Mouse (Mus musculus) forebrain, embryonic 11.5 days (tissue): ENCODE data around the gene Mdh1. TPM values are rescaled to one million over a fixed set of nuclear protein-coding genes. Genes with fewer than 3 reads are reported as not detected.

Experiments used
- ATAC-seq: fragments of 200-750 bp; cut with Nextera tagmentation; replicated peaks from 2 replicates; pipeline ENCODE4 v1.8.0; 2017; ENCODE audit warnings: moderate TSS enrichment; ENCODE audit not compliant: low FRiP score
- DNase-seq: peaks from one replicate; pipeline ENCODE4 v3.0.0-alpha.2; 2017; ENCODE audit warnings: low spot score
- H3K27ac ChIP-seq: fragments of 300-500 bp; sonication (generic); 2 replicates; pipeline ENCODE4 v1.5.1; 2014; ENCODE audit warnings: low read depth, low read length
- H3K27me3 ChIP-seq: fragments of 300-500 bp; sonication (generic); 2 replicates; pipeline ENCODE4 v1.6.1; 2014; ENCODE audit warnings: mild to moderate bottlenecking, low read length, mixed read lengths; ENCODE audit not compliant: control insufficient read depth, insufficient read depth
- H3K36me3 ChIP-seq: fragments of 300-500 bp; sonication (generic); 2 replicates; pipeline ENCODE4 v1.6.1; 2014; ENCODE audit warnings: mild to moderate bottlenecking, low read length, moderate library complexity, mixed read lengths; ENCODE audit not compliant: control insufficient read depth, insufficient read depth
- H3K4me1 ChIP-seq: fragments of 300-500 bp; sonication (generic); replicated peaks from 2 replicates; pipeline ENCODE4 v1.6.1; 2014; ENCODE audit warnings: low read length, mixed read lengths; ENCODE audit not compliant: control insufficient read depth, insufficient read depth
- H3K4me2 ChIP-seq: fragments of 300-500 bp; sonication (generic); 2 replicates; pipeline ENCODE4 v1.6.1; 2014; ENCODE audit warnings: low read depth, mild to moderate bottlenecking, low read length, moderate library complexity, mixed read lengths; ENCODE audit not compliant: severe bottlenecking
- H3K4me3 ChIP-seq: fragments of 300-500 bp; sonication (generic); 2 replicates; pipeline ENCODE4 v1.5.1; 2014; ENCODE audit warnings: low read depth, low read length
- H3K9ac ChIP-seq: fragments of 300-500 bp; sonication (generic); 2 replicates; pipeline ENCODE4 v1.6.1; 2014; ENCODE audit warnings: low read length
- H3K9me3 ChIP-seq: fragments of 300-500 bp; sonication (generic); 2 replicates; pipeline ENCODE4 v1.6.1; 2016; ENCODE audit warnings: low read length, mixed read lengths; ENCODE audit not compliant: control insufficient read depth
- WGBS: fragments of 180-500 bp; shearing (Covaris S2); extraction: QIAGEN DNeasy Blood & Tissue Kit; methylation state at CpG from one replicate; pipeline ENCODE4 v1.1.7; 2014; 5-methylcytosine and 5-hydroxymethylcytosine counted together
- polyA plus RNA-seq: library from polyadenylated mRNA; unstranded; fragments of >200 nt; fragmentation: Nextera tagmentation; extraction: Ambion mirVana; gene quantifications from 2 replicates; pipeline ENCODE4 v1.2.1, GENCODE M21; 2014

Mdh1 gene
- polyA plus RNA-seq, 1 experiment from 2014 or later: 397 TPM

DNA sequence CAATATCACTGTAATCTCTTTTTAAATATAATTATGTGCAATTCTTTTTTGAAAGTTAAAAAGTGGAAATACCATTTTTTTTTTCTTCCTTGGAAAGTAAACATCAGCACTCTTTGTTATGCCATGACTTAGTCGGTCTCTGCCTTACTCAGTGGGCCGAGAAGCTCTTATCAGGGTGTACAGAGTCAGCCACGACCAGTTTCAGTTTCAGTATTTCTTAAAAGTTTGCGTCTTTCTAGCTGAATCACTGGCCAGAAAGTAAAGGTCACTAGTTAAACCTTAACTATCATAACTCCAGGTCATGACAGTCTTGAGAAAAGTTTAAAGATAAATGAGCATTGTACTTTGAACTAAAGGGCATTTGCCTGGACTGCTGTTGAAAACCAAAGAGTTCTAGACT, 22.4 kb downstream of the Mdh1 start:
- DNase-seq (no peak), ATAC-seq (no peak)
- Histone ChIP-seq H3K27me3 (no peaks in the 10 kb centered on the region), H3K4me2 (no peak overlapping the region), H3K27ac (no peak overlapping the region), H3K36me3 (no peaks in the 10 kb centered on the region), H3K9me3 (no peaks in the 10 kb centered on the region), H3K4me1 (no peaks in the 10 kb centered on the region), H3K9ac (no peak overlapping the region), H3K4me3 (no peak overlapping the region)
- WGBS: 91% methylated on average over 4 of the region's 4 CpGs

DNA sequence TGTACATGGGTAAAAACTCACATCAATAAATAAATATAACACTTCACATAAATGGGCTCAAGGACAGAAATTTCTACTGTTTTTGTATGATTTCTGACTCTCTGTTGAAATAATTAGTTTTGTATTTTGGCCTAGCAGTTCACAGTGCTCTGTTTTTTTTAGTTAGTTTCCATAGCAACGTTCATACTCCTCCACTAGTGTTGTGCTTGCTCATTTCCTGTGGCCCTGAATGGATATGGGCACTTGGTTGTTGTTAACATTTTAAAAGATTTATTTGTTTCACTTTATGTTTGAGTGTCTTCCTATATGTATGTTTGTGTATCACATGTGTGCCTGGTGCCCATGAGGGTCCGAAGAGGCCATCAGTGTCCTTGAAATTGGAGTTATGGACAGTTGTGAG, 23.1 kb downstream of the Mdh1 start:
- Histone ChIP-seq H3K27ac (no peak overlapping the region), H3K27me3 (no peaks in the 10 kb centered on the region), H3K4me2 (no peak overlapping the region), H3K9me3 (no peaks in the 10 kb centered on the region), H3K36me3 (no peaks in the 10 kb centered on the region), H3K9ac (no peak overlapping the region), H3K4me1 (no peaks in the 10 kb centered on the region), H3K4me3 (no peak overlapping the region)
- WGBS: 88% methylated on average over 2 of the region's 2 CpGs
- no peak for DNase-seq
- no peak for ATAC-seq

DNA sequence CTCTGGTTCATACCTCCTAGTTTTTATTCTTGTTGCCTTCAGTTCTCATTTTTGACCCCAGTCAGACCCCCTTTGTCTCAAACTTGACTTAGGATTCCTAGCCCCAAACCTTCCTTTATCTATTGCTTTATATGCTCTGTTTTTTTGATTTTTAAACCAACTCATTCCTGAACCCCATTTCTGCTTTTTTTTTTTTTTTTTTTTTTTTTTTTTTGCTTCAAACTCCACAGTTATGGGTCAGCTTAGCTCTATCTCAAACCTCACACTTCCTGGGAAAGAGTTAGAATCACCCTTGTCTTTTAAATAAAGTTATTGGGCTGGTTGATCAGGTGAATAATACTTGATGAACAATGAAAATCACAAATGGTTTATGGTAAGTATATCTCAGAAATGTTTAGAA, 24.6 kb downstream of the Mdh1 start:
- H3K4me3 ChIP-seq: no peak overlapping the region
- DNase-seq (no peak), ATAC-seq (no peak)
- H3K36me3 ChIP-seq: no peaks in the 10 kb centered on the region
- no peaks in the 10 kb centered on the region for H3K27me3 ChIP-seq
- no peaks in the 10 kb centered on the region for H3K4me1 ChIP-seq
- no peak overlapping the region for H3K9ac ChIP-seq
- no peaks in the 10 kb centered on the region for H3K9me3 ChIP-seq
- no peak overlapping the region for H3K27ac ChIP-seq
- no peak overlapping the region for H3K4me2 ChIP-seq

DNA sequence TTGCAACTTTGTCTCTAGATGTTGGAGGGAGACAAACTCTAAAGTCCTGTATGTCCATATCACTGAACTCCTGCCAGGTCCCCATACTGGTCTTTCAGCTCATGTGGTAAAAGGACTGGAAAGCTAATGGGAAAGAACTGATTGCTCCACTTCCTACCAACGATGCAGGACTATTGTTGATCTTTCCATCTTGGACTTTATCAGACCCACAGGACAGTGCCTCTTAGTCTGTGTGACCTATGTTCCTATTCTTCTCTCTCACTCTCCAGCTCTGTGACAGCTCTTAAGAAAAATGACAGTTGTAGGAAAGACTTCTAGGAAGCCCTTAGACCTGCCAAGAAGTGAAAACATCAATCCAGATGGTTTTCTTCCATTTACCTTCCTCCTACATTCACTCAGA, 25.5 kb downstream of the Mdh1 start:
- Histone ChIP-seq H3K4me1 (no peaks in the 10 kb centered on the region), H3K36me3 (no peaks in the 10 kb centered on the region), H3K27ac (no peak overlapping the region), H3K4me3 (no peak overlapping the region), H3K9ac (no peak overlapping the region), H3K9me3 (no peaks in the 10 kb centered on the region), H3K27me3 (no peaks in the 10 kb centered on the region), H3K4me2 (no peak overlapping the region)
- ATAC-seq: no peak
- 90% methylated on average over 1 of the region's 1 CpGs for WGBS
- DNase-seq: no peak

DNA sequence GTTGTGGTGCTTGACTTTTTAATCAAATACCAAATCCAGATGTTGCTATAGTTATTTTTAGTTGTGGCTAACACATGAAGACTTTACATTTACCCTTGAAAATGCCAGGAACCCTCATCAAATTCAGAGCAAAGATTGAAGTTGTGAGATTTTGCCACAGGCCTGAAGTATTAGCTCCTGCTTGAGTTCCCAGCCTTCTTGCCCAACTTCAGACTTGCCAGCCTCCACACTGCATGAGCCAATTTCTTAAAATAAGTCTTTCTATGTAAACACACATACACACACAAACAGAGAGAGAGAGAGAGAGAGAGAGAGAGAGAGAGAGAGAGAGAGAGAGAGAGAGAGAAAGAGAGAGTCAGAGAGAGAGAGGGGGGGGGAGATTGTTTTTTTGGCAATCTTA, 26.2 kb downstream of the Mdh1 start:
- DNase-seq: no peak
- Histone ChIP-seq H3K27ac (no peak overlapping the region), H3K4me1 (no peaks in the 10 kb centered on the region), H3K27me3 (no peaks in the 10 kb centered on the region), H3K4me3 (no peak overlapping the region), H3K9me3 (no peaks in the 10 kb centered on the region), H3K4me2 (no peak overlapping the region), H3K36me3 (no peaks in the 10 kb centered on the region), H3K9ac (no peak overlapping the region)
- no peak for ATAC-seq

DNA sequence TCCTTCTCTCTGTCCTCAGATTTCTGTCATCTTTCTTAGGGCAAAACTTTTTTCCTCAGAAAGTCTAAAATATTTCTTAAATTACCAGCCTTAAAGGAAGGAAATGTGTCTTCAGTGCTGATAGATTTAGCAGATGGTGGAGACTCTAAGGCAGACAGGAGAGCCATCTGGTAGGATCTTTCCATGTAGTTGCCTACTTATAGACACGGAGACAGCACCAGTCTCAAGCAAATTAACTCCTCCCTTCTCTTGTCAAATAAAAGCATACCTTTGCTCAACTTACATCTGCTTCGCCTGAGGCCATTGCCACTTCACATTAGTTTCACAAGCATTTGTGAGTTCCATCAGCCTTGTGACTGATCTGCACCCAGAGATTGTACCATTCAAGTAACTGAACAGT, 27.1 kb downstream of the Mdh1 start:
- Histone ChIP-seq H3K27me3 (no peaks in the 10 kb centered on the region), H3K36me3 (no peaks in the 10 kb centered on the region), H3K9ac (no peak overlapping the region), H3K27ac (no peak overlapping the region), H3K4me3 (no peak overlapping the region), H3K4me1 (no peaks in the 10 kb centered on the region), H3K4me2 (no peak overlapping the region), H3K9me3 (no peaks in the 10 kb centered on the region)
- DNase-seq: no peak
- 71% methylated on average over 2 of the region's 2 CpGs for WGBS
- ATAC-seq: no peak

DNA sequence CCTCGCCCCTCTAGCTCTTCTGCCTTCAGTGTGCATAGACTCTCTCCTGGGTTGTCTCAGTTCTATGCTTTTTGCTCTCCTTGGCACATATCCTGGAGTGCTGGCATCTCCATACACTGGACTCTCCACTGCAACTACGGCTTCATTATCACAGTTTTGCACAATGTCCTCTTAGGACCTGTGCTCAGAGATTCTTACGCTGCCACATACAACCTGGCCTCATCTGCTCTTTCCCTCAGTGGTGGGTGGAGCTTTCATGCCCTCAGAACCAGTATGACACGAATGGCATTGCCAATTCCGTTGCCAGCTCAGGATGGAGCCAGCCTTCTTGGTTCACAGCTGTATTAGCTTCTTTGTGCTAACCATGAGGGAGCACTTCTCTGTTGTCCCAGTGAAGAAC, 29.4 kb downstream of the Mdh1 start:
- H3K4me2 ChIP-seq: no peak overlapping the region
- H3K27me3 ChIP-seq: no peaks in the 10 kb centered on the region
- H3K27ac ChIP-seq: no peak overlapping the region
- H3K36me3 ChIP-seq: no peaks in the 10 kb centered on the region
- DNase-seq (no peak), ATAC-seq (no peak)
- WGBS: 77% methylated on average over 5 of the region's 5 CpGs
- H3K4me3 ChIP-seq: no peak overlapping the region
- no peak overlapping the region for H3K9ac ChIP-seq
- H3K4me1 ChIP-seq: no peaks in the 10 kb centered on the region
- H3K9me3 ChIP-seq: no peaks in the 10 kb centered on the region

DNA sequence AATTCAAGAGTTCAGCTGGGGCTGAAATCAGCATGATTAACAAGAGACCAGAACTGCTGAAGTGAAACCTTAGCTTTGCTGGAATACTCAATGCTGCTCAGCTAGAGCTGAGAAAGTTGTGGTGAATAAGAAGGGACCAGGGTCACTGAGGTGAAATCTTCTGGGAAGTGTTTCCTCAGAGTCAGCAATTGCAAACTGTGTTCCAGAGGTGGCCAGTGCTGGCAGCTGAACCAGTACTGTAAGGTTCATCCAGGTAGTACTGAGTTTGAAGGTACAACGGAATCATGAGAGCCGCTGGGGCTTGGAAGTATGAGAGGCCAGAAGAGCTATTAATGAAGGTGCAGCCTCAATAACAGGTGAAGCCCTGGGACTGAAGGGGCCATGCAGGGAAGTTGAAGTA, 31.5 kb downstream of the Mdh1 start:
- ATAC-seq (no peak), DNase-seq (no peak)
- Histone ChIP-seq H3K4me3 (no peak overlapping the region), H3K9me3 (no peaks in the 10 kb centered on the region), H3K36me3 (no peaks in the 10 kb centered on the region), H3K27ac (no peak overlapping the region), H3K4me2 (no peak overlapping the region), H3K27me3 (no peaks in the 10 kb centered on the region), H3K9ac (no peak overlapping the region), H3K4me1 (no peaks in the 10 kb centered on the region)
- 100% methylated on average over 2 of the region's 2 CpGs for WGBS

DNA sequence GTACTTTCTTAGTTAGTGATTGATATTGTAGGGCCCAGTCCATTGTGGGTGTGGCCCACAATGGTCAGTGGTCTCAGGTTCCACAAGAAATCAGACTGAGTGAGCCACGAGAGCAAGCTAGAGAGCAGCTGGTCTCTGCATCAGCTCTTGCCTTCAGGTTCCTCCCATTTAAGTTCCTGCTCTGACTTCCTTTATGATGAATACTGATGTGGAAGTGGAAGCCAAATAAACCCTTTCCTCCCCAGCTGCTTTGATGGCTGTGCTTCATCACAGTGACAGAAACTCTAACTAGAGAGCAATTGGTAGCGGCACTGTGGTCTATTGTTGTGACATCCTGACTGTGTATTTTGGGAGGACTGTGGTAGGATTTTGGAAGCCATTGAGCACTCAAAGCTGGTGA, 32.1 kb downstream of the Mdh1 start:
- Histone ChIP-seq H3K4me3 (no peak overlapping the region), H3K36me3 (no peaks in the 10 kb centered on the region), H3K27ac (no peak overlapping the region), H3K9ac (no peak overlapping the region), H3K27me3 (no peaks in the 10 kb centered on the region), H3K4me1 (no peaks in the 10 kb centered on the region), H3K9me3 (no peaks in the 10 kb centered on the region), H3K4me2 (no peak overlapping the region)
- no peak for ATAC-seq
- DNase-seq: no peak
- 80% methylated on average over 2 of the region's 2 CpGs for WGBS
